Mouse (Mus musculus): Measurements from ENCODE around the gene Mrpl3.
"Not testable (repeated sequence)": the region's sequence is repeated elsewhere in the genome, so short reads cannot be mapped to it uniquely, and the experiment has no call there.

Gene Mrpl3

DNA sequence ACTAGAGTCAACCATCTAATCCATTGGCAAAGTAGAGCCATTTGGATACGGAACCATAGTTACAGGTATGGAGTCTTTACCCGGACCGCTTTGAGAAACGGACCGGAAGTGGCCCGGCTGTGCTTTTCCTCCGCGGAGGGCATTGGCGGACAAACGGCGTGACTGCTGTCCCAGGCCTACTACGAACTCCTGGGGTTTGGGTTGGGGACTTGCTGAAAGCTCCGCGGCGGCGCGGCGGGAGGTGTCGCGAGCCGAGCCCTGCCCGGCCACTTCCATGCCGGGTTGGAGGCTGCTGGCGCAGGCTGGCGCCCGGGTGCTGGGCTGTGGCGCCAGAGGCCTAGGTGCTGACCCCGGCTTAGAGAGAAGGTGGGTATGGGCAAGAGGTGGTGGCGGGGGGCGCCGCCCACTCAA is at the start of gene Mrpl3:
Gene Mrpl3 (plus strand): TSS at position 93 of the 411 bp plus-strand sequence.
- DNase-seq (ENCODE audit: low spot score): peak; percentile 57

DNA sequence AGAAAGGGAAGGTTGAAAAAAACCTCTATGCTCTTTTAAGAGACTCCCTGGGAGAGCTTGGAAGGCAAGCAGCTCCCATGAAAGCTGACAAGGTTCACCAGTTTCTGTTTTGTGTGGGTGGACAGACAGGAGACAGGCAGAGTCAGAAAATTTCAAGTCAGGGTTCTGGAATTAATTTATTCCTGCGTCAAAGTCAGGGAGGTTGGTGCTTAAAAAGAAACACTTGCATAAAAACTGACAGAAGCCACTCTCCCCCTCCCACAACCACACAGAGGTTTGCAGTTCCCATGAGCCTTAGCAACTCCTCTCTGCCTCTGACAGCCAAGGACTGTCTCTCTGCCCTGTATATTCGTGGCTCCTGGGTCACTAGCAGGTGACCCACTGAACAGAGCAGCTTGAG is 42.3 kb upstream of the Mrpl3 start:
- DNase-seq (ENCODE audit: low spot score): peak; percentile 18

DNA sequence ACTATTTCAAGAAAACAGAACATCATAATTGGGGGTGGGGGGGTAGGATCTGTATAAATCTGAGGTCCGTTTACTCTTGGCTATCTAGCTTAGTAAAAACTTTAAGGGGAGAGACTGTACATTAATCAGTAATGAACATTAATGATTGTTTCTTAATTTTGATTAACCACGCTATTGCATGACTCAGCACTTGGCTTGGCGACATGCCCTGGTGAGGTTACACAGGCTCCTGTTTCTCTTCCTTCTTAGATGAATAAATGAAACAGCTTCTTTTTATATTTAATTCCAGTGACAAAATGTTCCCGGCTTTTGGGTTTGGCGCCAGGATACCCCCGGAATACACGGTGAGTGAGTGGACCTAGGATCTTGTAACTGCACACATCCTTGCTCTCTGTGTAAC is 34.9 kb upstream of the Mrpl3 start:
- no peak for DNase-seq (ENCODE audit: low spot score)

DNA sequence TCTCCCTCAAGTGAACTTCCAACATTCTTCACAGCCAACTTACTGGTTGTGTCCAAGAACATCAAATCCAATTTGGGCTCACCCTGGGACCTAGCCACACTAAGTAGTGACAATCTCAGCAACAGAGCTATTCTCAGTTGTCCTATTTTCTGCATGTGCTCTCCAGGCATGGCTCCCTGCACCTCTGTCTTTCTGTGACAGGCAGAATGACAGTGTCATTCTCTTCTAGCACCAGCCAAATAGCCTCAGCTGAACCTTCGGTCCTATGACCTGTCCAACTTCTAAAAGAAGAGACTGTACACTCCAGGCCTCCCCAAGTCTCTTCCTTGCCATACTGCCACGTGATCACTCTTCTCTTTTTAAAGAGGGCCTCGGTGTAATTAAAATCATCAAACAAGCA is 24.7 kb upstream of the Mrpl3 start:
- no peak for DNase-seq (ENCODE audit: low spot score)

DNA sequence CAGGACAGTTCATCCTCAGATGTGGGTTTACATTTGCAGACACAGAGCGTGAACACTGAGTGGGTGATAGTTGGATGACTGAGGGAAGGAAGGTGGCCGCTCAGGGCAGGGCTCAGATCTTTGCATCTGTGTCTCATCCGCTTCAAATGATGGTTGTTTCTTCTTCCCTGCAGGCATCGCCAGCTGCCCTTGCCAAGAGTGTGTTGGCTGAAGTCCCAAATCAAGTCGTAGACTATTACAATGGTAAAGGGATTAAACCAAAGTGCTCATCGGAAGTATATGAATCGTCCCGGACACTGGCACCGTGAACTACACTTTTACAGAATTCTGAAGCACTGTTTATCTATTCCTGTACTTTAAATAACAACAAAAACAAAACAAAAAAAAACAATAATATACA is 20.5 kb upstream of the Mrpl3 start:
- no peak for DNase-seq (ENCODE audit: low spot score)

DNA sequence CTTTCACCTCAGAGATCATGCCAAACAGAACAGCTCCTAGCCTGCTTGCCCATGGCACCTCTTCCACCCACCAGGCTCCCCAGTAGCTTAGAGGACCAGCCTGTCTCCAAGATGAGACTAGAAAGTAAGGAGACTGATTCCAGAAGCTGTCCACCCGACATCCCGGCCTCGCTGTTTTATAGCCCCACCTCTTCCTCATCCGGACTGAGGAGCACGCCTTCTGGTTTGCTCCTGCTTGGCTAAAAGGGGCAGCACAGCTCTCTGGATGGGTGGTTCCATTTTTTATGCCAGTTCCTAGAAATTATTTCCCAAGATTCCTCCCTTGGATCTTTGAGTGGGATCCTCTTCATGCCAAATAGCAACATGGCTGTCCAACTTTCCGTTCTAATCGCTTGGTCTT is 19.4 kb upstream of the Mrpl3 start:
- DNase-seq (ENCODE audit: low spot score): no peak

DNA sequence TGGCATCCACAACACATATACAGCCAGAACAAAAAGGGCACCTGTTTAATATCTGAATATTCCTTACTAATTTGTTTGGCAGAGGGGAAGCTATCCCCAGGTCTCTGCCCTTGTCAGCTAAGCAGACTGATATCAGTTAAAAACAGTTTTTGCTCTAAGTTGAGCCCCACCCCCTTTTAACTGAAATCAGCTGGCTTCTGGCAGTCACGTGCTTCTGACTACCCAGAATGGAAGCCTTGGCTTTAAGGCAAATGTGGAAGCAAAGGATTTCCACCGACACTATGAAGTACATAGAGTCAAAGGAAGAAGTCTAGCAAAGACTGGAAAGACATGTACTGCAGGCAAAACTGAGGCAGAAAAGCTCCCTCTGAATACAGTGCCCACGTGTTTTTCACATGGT is 15.2 kb upstream of the Mrpl3 start:
- DNase-seq (ENCODE audit: low spot score): no peak

DNA sequence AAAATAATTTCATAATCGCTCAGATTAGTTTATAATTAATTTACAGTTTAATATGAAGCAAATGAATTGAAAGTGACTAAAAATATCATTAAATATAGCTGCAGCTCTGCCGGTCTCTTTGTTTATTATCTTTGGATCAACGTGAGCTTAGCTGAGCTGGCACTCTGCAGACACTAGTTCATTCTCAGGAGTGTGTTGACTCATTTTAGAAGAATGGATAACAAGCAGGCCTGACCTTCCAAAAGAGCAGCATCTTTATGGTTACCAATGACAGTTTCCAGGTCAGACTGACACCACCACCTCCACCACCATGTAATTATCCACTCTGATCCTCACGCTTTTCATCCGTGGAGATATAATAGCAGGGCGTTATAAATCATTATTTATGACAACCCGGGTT is 7.0 kb upstream of the Mrpl3 start:
- no peak for DNase-seq (ENCODE audit: low spot score)

DNA sequence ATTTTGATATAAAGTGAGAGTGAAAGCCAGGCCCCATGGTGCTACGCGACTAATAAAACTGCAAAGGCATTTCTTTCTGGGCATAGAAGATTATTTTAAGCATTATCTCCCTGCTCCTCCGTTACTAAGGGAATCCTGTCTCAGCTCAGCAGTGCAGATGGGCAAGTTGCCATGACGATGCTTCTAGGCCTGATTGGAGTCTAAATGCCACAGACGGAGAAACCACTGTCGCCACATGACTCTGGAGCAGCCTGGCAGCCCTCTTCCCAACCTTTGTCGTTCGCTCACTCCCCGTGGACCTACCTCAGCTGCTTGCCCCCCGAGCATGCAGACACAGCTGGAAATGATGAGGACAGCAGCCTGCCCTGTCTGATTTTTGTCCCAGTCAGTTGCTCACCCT is 4.7 kb upstream of the Mrpl3 start:
- peak; percentile 62 for DNase-seq (ENCODE audit: low spot score)

DNA sequence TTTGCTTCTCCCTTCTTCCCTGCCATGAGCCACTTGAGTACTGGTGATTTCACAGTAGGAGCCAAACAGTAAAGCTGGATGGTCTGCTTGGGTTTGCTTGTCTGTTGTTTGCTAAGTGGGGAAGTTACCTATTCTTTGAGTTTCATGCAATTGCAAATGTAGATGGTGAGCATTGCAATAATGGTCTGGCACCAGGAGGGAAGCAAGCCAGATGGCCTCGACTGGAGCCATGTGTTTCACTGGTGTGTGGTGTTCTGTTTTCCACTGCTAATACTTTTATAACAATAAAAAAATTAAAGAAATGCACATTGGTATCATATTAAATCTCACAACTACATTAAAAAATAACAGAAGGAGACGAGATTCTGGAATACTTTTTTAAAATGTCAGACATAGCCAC is 3.4 kb upstream of the Mrpl3 start:
- no peak for DNase-seq (ENCODE audit: low spot score)

DNA sequence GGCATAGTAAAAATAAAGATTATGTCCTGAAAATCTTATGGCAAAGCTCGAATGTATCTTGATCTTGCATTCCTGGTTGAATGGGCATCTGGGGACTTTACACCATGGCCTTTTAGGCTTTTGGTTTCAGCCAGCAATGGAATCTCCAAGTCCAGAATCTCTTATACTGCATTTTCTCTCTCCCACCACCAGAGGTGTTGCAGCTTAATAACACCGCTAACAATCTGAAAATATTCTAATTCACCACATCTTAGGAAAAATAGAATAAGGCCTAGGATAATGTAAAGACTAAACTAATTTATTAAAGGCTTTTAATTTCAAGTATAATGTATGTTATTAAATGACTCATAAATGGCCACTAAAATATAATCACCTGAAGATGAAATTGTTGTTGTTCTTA is 2.8 kb upstream of the Mrpl3 start:
- DNase-seq (ENCODE audit: low spot score): no peak

DNA sequence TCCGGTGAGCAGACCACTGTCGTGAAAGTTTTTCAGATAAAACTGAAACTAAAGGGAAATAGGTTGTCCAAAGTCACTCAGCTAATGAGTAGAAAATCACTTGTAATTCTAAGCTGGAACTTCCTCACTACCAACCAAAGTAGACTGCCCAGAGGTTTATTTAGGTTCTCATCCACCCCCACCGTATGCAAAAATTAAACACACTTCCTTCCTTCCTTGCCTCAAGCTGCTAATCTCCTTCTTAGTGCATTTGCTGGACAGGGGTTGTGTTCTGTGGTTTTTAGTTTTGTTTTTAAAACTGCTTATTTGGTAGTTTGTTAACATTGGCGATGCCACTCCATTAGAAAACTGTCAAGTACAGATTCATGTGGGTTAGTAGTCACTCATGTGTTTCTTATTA is 773 bp downstream of the Mrpl3 start:
- no peak for DNase-seq (ENCODE audit: low spot score)

DNA sequence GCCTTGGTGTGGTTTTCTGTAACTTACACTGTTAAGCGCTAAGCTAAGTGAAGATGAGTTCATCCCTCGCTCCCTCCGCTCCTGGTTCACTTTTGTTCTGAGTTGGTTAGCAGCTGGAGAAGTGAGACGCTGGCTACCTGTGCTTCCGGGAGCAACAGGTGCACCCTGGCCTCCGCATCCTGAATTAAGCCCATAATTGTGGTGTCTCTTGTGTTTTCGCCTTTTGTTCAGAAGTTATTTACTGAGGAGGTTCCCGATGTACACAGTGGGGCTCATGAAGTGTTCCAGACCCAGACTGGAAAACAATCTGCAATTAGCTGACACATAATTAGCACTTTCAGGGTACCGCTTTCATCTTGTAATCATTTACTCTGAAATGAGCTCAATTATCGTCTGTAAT is 16.1 kb downstream of the Mrpl3 start:
- DNase-seq (ENCODE audit: low spot score): no peak

DNA sequence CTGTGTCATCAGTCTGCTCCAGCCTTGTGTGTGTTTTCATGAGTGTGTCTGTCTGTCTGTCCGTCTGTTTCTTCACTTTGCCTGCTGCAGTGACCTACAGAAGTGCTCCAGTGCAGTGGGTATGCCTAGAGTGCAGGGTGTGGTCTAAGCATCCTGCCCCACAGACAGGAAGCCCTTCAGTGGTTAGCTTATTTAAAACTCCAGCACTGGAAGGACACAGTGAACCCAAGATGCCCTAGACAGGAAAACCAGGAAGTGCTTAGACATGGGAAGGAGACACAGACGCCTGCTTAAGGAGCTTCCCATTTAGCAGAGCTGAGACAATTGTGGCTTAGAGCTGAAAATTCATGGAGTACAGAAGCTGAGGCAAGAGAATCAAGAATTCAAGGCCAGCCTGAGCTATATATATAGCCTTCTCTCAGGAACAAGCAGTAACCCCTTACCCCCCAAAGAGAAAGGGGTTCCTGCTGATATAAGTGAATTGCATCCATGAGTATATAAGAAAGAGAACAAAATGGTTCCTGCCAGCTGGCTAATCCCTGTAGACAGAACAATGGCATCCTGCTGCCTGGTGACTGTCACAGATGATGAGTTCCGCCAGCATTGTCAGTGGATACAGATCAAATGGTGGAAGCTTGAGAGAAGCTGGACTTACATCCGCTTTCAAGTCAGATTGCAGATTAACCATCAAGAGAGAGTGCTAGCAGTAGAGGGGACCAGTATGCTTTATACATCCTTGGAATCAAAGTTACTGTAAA is 20.1 kb downstream of the Mrpl3 start:
- DNase-seq (ENCODE audit: low spot score): no peak

DNA sequence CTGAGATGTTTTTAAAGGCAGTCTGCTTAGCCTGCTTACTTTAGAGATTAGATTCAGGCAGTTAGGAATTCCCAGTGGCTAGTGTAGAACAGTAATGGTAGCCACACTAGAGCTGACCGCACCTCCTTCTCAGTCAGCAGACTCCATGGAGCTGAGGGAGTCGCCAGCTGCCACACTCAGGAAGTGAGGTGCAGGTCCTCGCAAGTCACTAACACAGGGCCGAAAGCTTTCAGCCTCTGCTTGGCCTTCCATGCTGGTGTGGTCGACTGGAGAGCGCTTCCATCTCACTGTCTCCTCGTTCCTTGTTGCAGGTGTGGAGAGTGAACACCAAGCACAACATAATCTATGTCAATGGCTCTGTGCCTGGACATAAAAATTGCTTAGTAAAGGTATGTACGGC is 21.8 kb downstream of the Mrpl3 start:
- no peak for DNase-seq (ENCODE audit: low spot score)

DNA sequence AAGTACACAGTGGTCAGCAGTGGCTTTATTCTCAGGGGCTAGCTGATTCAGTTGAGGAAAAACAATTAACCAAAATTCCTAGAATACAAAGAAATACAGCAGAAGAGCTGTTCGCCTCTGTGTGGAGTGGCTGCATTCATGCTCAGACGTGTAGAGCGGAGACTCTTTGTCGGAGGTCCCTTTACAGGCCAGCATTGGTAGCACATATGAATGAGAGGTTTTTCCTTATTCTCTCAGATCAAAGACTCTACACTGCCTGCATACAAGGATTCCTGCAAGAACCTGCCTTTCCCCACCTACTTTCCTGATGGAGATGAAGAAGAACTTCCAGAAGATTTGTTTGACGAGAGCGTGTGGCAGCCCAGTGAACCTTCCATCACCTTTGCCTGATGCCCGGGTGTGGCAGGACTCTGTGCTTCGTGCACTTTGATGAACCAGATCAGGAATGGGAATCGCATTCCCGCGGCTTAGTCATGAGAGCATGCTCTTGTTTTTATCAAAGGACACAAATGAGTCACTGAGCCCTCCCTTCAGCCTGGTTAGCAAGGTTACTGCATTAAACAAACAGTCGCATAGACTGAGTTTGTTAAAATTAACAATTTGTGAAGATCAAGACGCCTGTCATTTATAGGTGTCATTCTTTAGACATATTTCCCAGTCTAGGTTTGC is 23.9 kb downstream of the Mrpl3 start:
- DNase-seq (ENCODE audit: low spot score): no peak

DNA sequence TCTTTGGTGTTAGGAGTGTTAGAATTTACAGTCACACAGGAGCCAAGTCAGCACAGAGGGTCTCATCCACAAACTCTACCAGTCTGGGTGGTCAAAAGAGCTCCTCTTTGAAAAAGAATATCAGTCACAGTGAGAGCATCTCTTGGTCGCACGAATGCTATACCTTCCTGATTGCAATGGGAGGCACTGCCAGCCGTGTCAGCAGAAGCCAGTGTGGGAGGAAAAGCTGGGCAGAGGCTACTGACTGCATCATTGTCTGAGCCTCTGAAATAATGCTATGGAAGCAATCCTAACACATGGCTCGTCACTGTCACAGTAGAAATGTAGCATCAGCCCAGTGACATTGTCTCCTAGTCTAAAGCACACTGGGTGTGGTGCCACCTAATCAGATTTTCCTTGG is 25.4 kb downstream of the Mrpl3 start:
- no peak for DNase-seq (ENCODE audit: low spot score)

DNA sequence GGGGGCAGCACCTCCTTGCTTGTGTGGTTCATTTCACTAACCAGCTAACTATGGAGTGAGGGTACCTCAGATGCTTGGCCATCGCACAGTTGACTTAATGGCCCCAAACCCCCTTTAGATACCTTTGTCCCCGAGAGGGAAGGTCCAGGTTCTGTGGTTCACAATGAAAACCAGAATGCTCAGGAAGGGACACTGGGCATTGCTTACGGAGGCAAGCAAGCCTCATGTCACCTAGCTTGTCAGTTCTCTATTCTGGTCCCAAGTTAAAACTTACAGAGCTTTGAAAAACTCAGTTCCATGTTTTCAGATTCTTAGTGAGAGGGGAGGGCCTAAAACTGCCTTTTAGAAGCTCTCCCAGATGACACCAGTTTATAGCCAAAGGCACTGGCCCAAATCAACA is 27.2 kb downstream of the Mrpl3 start:
- DNase-seq (ENCODE audit: low spot score): no peak

DNA sequence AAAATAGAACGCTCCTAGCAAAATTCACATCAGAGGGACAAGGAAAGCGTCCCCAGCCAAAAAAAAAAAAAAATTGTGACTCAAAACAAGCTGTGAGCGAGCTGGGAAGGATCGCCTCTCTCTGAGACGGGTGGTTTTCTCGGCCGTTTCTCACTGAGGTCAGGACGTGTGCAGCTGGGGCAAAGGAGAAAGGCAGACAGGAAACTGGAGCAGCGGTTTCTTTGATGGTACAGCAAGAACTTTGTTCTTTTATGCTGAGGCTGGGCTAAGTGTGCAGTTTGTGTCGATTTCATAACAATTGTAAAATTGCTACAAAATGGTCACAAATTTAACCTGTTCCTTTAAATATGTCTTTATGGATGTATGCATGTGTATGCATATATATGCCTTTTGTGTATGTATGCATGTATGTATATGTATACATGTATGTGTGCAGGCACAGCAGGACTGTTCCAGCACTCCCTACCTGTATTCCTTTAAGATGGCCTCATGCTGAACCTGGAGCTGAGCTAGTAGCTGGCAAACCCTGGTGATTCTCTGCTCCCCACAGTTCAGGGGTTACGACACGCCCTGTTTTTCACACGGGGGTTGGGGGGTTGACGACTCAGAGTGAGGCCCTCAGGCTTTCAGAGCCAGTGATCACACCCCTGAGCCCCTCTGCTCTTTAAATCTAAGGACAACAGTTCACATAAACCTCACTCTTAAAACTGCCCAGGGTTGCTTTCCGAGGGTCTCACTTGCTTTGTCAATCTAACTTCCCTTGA is 48.0 kb downstream of the Mrpl3 start:
- DNase-seq (ENCODE audit: low spot score): no peak

DNA sequence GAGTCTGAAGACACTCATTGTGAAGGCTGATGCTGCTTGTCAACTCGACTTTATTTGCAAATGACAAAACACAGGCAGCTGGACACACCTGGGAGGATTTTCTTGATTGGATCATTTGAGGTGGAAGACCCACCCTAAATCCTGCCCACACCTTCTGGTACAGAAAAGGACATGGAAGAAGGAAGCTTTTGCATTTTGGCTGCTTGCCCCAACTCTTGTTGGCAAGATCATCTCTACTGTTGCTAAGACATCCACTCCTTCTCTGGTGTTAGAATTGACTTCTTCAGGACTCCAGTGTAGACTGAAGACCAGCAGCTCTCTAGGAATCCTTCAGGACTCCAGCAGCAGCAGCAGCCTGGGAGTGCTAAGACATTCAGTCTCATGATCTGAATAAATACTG is 48.9 kb downstream of the Mrpl3 start:
- DNase-seq (ENCODE audit: low spot score): no peak

DNA sequence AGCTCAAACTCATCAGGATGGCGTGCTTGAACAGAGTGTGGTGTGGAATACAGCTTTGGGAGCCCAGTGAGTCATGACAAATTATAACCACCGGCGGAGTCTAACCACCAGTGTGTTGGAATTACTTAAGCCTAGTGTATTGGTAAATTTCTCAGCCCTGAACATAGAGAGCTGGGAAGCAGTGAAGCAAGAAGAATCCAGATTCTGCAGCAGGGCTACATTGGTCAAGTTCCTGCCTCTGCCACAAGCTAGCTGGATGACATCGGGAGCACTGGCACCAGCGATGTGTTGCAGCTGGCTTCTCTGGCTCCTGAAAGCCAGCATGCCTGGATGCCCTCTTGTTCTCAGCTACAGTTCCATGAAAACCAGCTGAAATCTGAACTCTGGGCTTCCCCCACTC is 50.9 kb downstream of the Mrpl3 start:
- DNase-seq (ENCODE audit: low spot score): no peak

DNA sequence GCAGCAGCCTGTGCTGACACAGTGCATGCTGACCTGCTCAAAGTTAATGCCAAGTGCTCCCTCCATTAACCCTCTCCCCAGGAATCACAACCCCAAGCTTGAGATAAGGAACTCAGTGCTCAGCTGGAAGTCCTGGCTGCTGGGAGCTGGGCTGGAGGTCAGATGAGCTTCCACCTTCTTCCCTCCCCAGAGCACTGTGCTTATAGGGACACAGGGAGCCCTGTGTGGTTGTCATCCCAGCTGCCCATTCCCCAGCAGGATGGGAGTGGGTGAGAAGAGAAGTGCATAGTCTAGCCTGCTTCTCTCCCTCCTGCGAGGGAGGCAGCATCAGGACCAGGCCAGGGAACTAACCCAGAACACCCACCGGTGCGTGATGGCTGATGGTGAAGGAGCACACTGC is 72.2 kb downstream of the Mrpl3 start:
- not testable (repeated sequence) for DNase-seq (ENCODE audit: low spot score)
